Mouse (Mus musculus) adrenal gland, postnatal 10 days (tissue): ENCODE measurements around the gene Spocd1. TPM values are rescaled to one million over a fixed set of nuclear protein-coding genes. Genes with fewer than 3 reads are reported as not detected.

Experiments used
- DNase-seq: peaks from one replicate; pipeline ENCODE4 v3.0.0; 2021; ENCODE audit warnings: mixed read lengths
- total RNA-seq, 2 experiments: library from RNA; stranded (reverse); gene quantifications; 2 replicates each; pipeline ENCODE4 v1.2.3; 2021

The Spocd1 gene
- total RNA-seq, 2 experiments from 2014 or later, result 0.15 to 0.30 TPM

- DNase-seq, result no peak
Observed at GRCm38 (mm10) chr4:129918464-129918863, 10.6 kb upstream of the Spocd1 start.

- no peak for DNase-seq
Observed at GRCm38 (mm10) chr4:129918901-129919300, 10.1 kb upstream of the Spocd1 start.

GRCm38 (mm10) chr4:129920542-129921313 lies 8.3 kb upstream of the Spocd1 start:
- DNase-seq, result peak; percentile 65

GRCm38 (mm10) chr4:129921314-129921587 lies 7.8 kb upstream of the Spocd1 start:
- peak; percentile 78 for DNase-seq

- peak; percentile 54 for DNase-seq
Observed at GRCm38 (mm10) chr4:129924143-129924542, 4.9 kb upstream of the Spocd1 start.

- peak; percentile 63 for DNase-seq
Observed at GRCm38 (mm10) chr4:129924694-129925093, 4.4 kb upstream of the Spocd1 start.

- no peak for DNase-seq
Observed at GRCm38 (mm10) chr4:129926544-129926943, 2.5 kb upstream of the Spocd1 start.

- DNase-seq, result no peak
Observed at GRCm38 (mm10) chr4:129927091-129927490, 2.0 kb upstream of the Spocd1 start.

GRCm38 (mm10) chr4:129928124-129928751 lies 811 bp upstream of the Spocd1 start:
- peak; percentile 94 for DNase-seq

GRCm38 (mm10) chr4:129933696-129934095 lies 4.6 kb downstream of the Spocd1 start:
- no peak for DNase-seq

- no peak for DNase-seq
Observed at GRCm38 (mm10) chr4:129934177-129934855, 5.3 kb downstream of the Spocd1 start.

- DNase-seq, result peak; percentile 74
Observed at GRCm38 (mm10) chr4:129951359-129951821, 22.3 kb downstream of the Spocd1 start.

GRCm38 (mm10) chr4:129952241-129952810 lies 23.3 kb downstream of the Spocd1 start:
- DNase-seq, result no peak

GRCm38 (mm10) chr4:129954527-129954926 lies 25.5 kb downstream of the Spocd1 start:
- no peak for DNase-seq

GRCm38 (mm10) chr4:129960180-129960944 lies 31.3 kb downstream of the Spocd1 start:
- peak; percentile 80 for DNase-seq

GRCm38 (mm10) chr4:129965294-129965693 lies 36.2 kb downstream of the Spocd1 start:
- DNase-seq, result no peak

GRCm38 (mm10) chr4:129966201-129966600 lies 37.2 kb downstream of the Spocd1 start:
- no peak for DNase-seq

GRCm38 (mm10) chr4:129967024-129968014 lies 38.3 kb downstream of the Spocd1 start:
- no peak for DNase-seq

GRCm38 (mm10) chr4:129970168-129970567 lies 41.1 kb downstream of the Spocd1 start:
- no peak for DNase-seq

- no peak for DNase-seq
Observed at GRCm38 (mm10) chr4:129970861-129971260, 41.8 kb downstream of the Spocd1 start.

- DNase-seq, result no peak
Observed at GRCm38 (mm10) chr4:129971989-129972388, 42.9 kb downstream of the Spocd1 start.
